Mouse (Mus musculus) cerebellum, adult 2 months (tissue): ENCODE measurements at regions not wholly inside any gene's neighbourhood (a gene's known extent, or its start where the extent isn't known, plus 50 kb on each side); places are given as distances from the start of the nearest gene placed in this dataset.

ENCODE experiments used
- DNase-seq, 2 experiments: peaks; one replicate each; pipeline ENCODE4 v3.0.0; 2021
- H3K27ac ChIP-seq: fragments of 200-500 bp; 2 replicates; pipeline ENCODE4 v1.5.1; 2012; ENCODE audit warnings: low read length, control low read depth, inconsistent platforms; ENCODE audit not compliant: insufficient read depth
- H3K27me3 ChIP-seq: fragments of 200-500 bp; 2 replicates; pipeline ENCODE4 v1.6.1; 2012; ENCODE audit warnings: inconsistent platforms, mild to moderate bottlenecking, low read length, moderate library complexity; ENCODE audit not compliant: control insufficient read depth, insufficient read depth
- H3K4me1 ChIP-seq: fragments of 200-500 bp; 2 replicates; pipeline ENCODE4 v1.6.1; 2011; ENCODE audit warnings: low read length; ENCODE audit not compliant: control insufficient read depth, insufficient read depth
- H3K4me3 ChIP-seq: fragments of 200-500 bp; replicated peaks from 2 replicates; pipeline ENCODE3; 2011; ENCODE audit warnings: mild to moderate bottlenecking, low read depth, low read length, control low read depth; ENCODE audit not compliant: insufficient read depth
- CTCF ChIP-seq: fragments of 200-500 bp; IDR thresholded peaks from 2 replicates; pipeline ENCODE4 v1.5.1; 2011; ENCODE audit warnings: low read depth, mild to moderate bottlenecking, control low read depth, low read length, moderate library complexity, borderline replicate concordance; ENCODE audit not compliant: insufficient read depth
- POLR2A ChIP-seq: fragments of 200-500 bp; IDR thresholded peaks from 2 replicates; pipeline ENCODE4 v1.6.1; 2011; ENCODE audit warnings: low read length, control low read depth, borderline replicate concordance; ENCODE audit not compliant: insufficient read depth
- WGBS: fragments of 180-500 bp; shearing (Covaris S2); methylation state at CpG from one replicate; pipeline ENCODE4 v1.1.7; 2018; 5-methylcytosine and 5-hydroxymethylcytosine counted together

DNA sequence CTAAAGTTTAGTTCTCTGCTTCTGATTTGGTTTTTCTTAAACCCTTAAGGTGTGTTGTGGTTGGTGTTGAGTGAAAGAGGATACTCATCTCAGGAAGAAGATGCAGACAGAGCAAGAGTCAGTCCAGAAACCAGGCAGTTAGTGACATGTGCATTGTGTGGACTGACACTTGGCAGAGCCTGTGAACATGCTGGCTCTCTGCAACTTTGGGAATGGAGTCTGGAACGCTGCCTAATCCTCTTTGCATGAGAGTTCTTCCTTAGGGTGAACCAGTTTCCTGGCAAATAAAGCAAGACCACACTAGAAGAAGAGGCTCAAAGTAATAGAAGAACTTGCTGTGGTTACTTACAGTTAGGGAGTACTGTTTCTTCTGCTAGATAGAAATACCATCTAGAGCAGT, 441.7 kb downstream of the Ipmk start:
- DNase-seq, result peak in 1 of 2 experiments; percentile 9
- no peak overlapping the region for H3K27ac ChIP-seq
- H3K4me3 ChIP-seq, result no peak overlapping the region
- no peaks in the 10 kb centered on the region for H3K4me1 ChIP-seq
- TF ChIP-seq CTCF (no peak), POLR2A (no peak)
- 6% methylated on average over 1 of the region's 1 CpGs for WGBS
- no peaks in the 10 kb centered on the region for H3K27me3 ChIP-seq

DNA sequence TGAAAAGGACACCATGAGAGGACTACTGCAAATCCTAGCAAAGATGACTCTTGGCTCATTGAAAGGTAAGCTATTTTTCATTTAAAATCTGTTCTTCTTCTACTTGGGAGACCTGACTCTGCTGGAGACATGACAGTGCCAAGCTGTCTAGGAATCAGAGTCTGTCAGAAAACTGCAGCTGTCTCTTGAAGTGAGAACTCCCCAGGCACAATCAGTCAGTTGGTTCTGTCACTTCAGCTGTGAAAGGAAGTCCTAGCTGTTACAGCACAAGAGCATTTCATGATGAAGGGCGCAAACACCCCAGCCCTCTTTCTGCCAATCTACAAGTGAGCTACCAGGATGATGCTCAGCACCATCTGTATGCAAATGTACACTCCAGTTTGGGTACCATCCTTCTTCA, 442.4 kb downstream of the Ipmk start:
- Histone ChIP-seq H3K27me3 (no peaks in the 10 kb centered on the region), H3K4me3 (no peak overlapping the region), H3K27ac (no peak overlapping the region), H3K4me1 (no peaks in the 10 kb centered on the region)
- no peak for DNase-seq
- 38% methylated on average over 1 of the region's 1 CpGs for WGBS
- TF ChIP-seq CTCF (no peak), POLR2A (no peak)

DNA sequence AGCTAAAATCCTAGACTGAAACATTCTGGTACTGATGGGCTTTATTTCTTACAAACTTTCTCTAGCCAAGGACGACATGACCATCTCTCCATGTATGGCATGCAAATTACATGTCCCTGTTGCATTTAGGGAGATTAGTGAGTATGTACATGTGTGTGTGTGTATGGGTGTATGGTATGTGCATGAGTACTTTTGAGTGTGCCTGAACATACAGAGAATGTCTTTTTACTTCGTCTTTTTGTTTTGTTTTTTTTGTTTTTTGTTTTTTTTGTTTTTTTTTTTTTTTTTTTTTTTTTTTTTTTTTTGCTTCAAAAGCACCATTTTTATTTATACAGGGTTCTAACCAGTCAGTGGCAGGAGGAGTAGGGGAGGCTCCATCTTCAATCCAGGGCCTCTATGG, 451.1 kb downstream of the Ipmk start:
- DNase-seq, result no peak
- H3K4me1 ChIP-seq, result no peaks in the 10 kb centered on the region
- no peak for TF ChIP-seq CTCF
- no peaks in the 10 kb centered on the region for H3K27me3 ChIP-seq
- no peak overlapping the region for H3K27ac ChIP-seq
- WGBS, result 90% methylated on average over 2 of the region's 2 CpGs
- H3K4me3 ChIP-seq, result no peak overlapping the region

DNA sequence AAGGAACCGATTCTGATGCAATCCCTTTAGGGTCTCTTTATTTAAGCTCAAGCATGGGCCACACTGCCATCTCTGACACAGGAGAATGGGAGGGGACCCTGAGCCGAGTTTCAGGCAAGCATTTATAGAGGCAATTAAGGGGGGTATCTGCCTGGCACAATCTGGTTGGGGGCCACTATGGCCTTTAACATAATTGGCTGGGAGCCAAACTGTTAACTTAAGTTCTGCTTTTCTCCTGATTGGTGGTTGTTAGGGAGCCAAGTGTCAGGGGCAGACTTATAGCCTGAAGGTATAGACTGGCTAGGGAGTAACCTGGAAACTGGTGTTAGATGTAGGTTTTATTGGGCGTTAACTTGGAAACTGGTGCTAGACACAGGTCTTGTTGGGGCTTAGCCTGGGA, 454.9 kb downstream of the Ipmk start:
- no peak overlapping the region for H3K27ac ChIP-seq
- no peak for TF ChIP-seq POLR2A
- no peak overlapping the region for H3K4me3 ChIP-seq
- no peaks in the 10 kb centered on the region for H3K4me1 ChIP-seq
- 63% methylated on average over 3 of the region's 3 CpGs for WGBS
- no peaks in the 10 kb centered on the region for H3K27me3 ChIP-seq
- no peak for DNase-seq

DNA sequence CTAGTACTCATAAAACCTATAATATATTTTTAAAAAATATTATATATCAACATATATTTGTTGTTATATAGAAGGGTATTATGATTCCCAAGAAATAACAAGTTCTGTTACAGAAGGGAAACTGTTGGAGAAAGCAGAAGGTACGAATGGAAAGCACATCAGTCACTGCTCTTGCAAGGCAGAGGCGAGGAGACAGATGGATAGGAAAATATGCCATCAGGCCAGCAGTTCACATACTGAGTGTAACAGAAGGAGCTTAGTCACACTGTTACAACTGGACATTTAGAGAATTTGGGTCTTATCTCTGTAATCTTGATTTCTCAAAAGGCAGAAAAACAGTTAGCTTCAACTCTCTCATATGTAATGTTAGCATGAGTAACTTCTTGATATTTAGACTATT, 485.1 kb downstream of the Ipmk start:
- H3K4me1 ChIP-seq, result no peaks in the 10 kb centered on the region
- no peaks in the 10 kb centered on the region for H3K27me3 ChIP-seq
- no peak overlapping the region for H3K4me3 ChIP-seq
- no peak for DNase-seq
- WGBS, result 33% methylated on average over 2 of the region's 2 CpGs
- H3K27ac ChIP-seq, result no peak overlapping the region
- TF ChIP-seq CTCF (no peak), POLR2A (no peak)

DNA sequence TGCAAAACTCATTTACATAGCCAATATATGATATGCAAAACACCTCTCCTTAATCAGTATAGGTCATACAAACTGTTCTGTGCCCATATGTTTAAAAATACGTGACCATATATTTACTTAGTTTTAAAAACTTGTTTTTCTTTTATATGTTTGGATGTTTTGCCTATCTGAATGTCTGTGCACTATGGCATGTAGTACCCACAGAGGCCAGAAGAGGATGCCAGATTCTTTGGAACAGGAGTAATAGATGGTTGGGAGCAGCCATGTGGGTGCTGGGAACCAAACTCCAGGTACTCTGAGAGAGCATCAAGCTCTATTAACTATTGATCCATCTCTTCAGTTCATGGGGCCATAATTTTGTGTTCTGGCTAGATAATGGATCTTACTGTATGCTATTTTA, 487.5 kb downstream of the Ipmk start:
- H3K27ac ChIP-seq, result no peak overlapping the region
- H3K4me3 ChIP-seq, result no peak overlapping the region
- H3K27me3 ChIP-seq, result no peaks in the 10 kb centered on the region
- 86% methylated on average over 1 of the region's 1 CpGs for WGBS
- no peak for DNase-seq
- no peaks in the 10 kb centered on the region for H3K4me1 ChIP-seq
- no peak for TF ChIP-seq POLR2A

DNA sequence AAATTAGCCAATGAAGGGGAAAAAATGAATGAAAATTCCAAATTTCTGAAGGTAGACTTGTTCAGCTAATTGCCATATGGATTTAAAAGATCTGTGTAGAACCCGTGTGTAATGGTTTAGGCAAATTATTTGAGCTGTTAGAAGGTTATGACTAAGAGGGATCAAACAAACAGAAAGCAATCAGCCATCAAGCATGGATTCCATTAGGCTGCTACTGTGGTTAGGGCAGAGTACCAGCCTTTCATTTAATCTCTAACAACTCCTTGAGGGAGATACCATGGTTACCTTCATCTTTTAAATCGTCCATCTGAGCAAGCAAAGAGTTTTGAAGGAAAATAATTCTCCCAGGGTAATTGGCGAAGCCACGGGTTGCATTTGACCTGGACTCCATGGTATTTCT, 509.5 kb downstream of the Ipmk start:
- DNase-seq, result no peak
- H3K27me3 ChIP-seq, result no peaks in the 10 kb centered on the region
- H3K4me3 ChIP-seq, result no peak overlapping the region
- TF ChIP-seq CTCF, result no peak
- TF ChIP-seq POLR2A, result no peak
- 67% methylated on average over 4 of the region's 4 CpGs for WGBS
- H3K27ac ChIP-seq, result no peak overlapping the region
- no peaks in the 10 kb centered on the region for H3K4me1 ChIP-seq

DNA sequence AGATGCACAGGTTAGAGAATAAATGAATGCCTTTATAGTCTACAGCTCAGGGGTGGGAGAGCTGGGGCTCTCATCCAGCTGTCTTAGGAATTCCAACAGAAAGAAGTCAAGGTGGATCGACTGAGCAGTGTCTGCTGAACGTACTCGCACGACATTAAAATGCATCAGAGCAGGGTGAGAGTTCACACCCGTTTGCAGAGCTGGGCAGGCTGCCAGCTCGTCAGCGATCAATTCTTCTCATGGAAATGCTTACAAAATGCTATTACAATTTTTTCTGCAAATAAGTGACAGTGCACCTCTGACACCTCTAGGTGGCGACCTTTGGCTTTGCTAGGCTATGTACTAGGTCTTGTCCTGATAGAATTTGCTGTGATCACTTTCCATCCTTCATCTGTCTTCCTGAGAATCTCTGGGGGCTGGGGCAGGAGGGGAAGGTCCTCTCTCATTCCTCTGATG, 510.0 kb downstream of the Ipmk start:
- Histone ChIP-seq H3K4me1 (no peaks in the 10 kb centered on the region), H3K27ac (no peak overlapping the region), H3K27me3 (no peaks in the 10 kb centered on the region), H3K4me3 (no peak overlapping the region)
- peak; percentile 24 to 29 for DNase-seq
- no peak for TF ChIP-seq POLR2A
- TF ChIP-seq CTCF, result peak; percentile 60
- 3% methylated on average over 8 of the region's 8 CpGs for WGBS

DNA sequence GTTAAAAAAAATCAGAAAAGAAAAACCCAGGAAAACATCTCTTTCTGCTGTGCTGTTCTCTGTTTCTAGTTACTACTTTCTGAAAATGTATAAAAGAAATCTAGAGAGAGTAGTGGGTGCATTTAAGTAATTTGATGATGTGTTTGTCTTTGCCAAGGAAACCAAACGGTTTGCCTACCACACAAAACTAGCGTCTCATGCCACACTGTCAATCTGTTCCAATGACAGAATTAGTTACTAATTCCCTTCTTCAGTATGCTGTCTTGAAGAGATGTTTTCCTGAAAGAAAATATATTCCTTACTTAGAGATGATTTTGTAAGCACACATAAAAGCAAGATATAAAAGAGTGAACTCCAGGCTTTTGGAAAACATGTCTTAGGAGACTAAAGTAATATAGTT, 546.2 kb downstream of the Ipmk start:
- no peak overlapping the region for H3K4me3 ChIP-seq
- TF ChIP-seq POLR2A (no peak), CTCF (no peak)
- H3K4me1 ChIP-seq, result no peaks in the 10 kb centered on the region
- WGBS, result 43% methylated on average over 2 of the region's 2 CpGs
- no peak overlapping the region for H3K27ac ChIP-seq
- DNase-seq, result no peak
- H3K27me3 ChIP-seq, result no peaks in the 10 kb centered on the region
